Mouse (Mus musculus) spleen, adult 18-20 months (tissue): ENCODE measurements around the gene Atp4b.

Source experiments
- DNase-seq, 2 experiments: peaks; one replicate each; pipeline ENCODE4 v3.0.0; 2022; ENCODE audit warnings: mixed read lengths in 2 of 2

Gene Atp4b

DNA sequence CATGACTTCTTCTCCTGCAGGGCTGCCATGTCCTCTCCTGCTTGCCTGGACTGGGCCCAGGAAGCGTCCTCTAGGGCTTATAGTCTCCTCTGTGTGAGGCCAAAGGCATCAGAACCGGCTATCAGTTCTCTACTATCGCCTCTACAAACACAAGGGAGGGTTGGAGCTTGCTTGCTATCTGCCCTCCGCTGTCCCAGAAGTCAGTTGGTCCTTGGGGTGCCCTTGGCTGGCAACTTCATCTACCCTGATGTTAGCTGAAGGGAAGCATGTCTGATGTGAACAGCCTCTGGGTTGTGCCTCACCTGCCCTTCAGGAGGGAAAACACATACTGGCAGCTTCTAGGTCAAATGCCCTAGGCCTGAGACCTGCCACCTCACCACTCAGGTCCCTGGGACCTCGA is at the start of gene Atp4b:
Gene Atp4b (minus strand): TSS at position 101 of the 400 bp plus-strand sequence.
- no peak for DNase-seq

DNA sequence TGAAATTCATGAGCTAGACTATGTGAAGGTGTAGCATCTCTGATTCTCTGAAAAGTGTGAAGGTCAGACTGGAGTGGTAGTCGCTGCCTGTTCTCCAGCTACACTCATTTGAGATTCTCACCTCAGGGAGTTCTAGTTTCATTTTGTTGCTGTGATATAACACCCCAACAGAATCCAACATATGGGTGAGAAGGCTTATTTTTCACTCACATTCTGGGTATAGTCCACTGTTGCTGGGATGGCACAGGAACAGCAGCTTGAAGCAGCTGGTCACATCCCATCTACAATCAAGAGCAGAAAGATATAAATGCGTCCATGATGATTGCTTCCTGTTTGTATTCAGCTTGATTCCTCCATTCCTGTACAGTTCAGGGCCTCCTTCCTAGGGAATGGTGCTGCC is 45.5 kb upstream of the Atp4b start:
- DNase-seq, result no peak

DNA sequence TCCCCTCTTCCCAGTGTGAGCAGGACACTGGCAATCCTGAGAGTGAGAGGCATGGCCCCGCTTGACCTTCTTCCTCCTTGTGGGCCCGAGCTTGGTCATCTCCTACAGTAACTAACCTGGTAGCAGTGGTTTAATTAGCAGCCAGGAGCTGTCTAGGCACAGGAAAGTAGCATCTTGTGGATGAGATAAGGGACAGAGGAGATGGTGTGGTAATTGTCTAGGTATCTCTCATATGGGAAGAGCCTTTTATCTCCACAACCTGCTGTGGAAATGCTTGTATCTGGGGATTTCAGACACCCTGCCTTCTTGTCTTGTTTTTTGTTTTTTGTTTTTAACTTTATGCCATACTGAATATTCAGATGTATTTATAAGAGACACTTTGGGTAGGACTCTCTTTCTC is 40.9 kb upstream of the Atp4b start:
- no peak for DNase-seq

DNA sequence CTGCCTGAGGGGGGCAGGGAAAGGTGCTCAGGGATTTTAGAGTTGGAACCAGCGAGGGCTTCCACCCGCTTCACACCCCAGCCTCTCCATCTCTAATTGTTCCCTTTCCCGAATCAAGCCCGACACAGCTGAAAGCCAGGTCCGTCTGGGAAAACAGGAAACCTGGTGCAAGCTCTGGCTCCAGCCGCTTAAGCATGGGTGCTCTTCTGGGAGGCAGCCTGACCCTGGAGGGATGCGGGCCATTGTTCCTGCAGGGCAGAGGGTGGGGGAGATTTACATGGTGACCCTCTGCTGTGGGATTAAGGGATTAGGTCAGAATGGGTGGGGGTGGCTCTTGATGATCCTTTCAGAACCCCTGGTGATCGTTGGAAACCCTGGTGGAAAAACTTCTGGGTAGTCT is 39.4 kb upstream of the Atp4b start:
- DNase-seq, result no peak

DNA sequence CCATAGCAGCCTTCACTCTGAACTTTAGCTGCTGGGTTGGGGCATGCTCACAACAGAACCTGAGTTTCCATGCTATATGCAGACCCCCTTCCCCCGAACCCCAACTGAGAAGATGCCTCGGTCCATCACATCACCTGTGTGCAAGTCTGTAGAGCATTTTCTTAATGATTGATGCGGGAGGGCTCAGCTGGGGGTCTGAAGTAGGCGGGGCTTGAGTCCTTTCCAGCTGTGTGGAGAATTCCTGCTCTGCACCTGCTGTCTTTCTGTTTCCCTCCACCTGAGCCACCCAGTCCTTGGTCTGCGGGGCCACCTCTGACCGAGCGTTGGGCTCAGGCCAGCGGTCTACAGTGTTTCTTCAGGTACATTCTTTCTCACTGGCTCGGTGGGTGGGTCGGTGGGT is 38.3 kb upstream of the Atp4b start, which contains the start of gene Tmem255b:
Gene Tmem255b (plus strand): TSS at position 301 of the 400 bp plus-strand sequence.
- DNase-seq, result no peak

DNA sequence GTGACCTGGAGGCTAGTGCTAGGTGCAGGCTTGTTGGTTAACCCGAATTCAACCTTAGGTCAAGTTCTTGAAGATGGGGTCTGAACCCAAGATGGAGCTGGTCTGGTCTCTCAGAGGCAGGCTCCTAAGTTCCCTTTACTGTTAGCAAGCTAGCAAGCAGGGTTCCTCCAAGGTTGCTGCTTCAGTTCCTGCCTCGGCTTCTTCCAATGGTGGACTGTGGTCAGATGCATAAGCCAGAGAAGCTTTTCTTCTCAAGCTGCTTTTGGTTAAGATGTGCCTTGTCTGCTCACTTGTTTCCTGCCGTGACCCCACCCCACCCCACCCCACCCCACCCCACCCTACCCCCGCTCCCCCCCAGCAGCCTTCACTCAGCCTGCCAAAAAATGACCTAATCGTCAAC is 36.5 kb upstream of the Atp4b start:
- no peak for DNase-seq

DNA sequence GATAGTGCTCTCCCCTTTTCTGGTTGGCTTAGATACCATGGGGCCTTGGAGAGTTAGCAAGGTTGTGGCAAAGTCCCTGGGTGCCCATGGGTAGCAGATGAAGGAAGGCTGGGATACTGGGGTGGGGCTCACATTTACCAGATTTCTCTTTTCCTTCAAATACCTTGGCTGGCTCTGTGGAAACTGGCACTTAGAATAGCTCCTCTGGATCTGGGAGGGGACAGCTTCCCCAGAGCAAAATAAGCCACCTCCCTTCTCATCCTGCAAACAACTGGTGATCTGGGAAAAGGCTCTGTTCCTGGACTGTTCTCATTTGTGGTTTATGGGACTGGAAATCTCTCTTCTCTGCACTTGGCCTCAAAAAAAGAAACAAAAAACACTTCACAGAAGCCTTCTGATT is 34.2 kb upstream of the Atp4b start:
- DNase-seq, result no peak

DNA sequence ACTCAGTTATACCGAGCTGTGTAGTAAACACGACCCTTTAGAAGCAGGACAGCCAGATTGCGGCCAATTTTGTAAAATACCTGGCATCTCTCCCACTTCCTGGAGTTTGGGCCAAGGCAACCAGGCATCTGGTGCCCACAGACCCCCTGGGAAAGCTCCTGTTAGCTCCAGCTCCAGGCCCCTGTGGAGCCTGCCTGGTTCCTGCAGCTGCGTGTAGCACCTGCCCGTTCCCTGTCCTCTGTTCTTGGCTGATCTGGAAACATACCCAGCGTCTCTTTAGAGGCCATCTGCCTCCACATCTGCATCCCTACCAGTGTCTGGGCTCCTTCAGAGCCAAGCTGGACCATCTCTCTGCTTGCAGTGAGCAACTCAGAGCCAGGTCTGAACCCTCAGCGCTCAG is 33.8 kb upstream of the Atp4b start:
- DNase-seq, result no peak

DNA sequence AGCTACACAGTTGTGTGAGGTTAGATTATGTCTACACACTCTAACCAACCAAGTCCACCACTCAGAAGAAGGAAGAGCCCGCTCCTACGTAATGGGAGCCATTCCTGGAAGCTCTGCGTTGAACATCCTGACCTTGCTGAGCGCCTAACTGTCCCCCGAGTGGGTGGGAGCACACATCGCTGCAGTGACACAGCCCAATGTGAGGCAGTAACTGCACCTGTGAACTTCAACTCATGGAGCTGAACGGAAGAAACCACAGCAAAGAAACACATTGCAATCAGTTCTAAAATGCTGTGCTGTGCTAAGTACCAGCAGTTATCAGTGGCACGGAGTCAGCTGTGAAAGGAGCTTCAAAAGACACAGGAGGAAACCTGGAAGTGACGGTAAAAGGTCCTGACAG is 31.5 kb upstream of the Atp4b start:
- DNase-seq, result no peak

DNA sequence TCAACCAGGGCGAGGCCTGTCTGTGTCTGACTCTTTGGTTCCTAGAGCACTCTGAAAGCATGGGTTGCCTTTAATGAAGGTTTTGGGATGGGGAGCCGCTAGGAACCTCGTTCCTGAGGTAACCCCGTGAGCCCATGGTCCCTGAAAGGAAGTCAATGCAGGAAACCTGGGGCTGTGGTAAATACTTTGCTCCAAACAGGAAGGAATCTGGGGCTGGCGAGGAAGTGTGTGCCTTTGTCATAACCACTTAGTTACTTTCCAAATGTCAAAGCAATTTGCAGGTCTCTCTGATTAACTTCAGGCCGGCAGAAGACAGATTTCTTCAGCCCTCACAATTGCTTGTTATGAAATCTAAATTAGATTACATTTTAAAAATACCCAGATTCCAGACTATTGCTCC is 30.7 kb upstream of the Atp4b start:
- DNase-seq, result no peak

DNA sequence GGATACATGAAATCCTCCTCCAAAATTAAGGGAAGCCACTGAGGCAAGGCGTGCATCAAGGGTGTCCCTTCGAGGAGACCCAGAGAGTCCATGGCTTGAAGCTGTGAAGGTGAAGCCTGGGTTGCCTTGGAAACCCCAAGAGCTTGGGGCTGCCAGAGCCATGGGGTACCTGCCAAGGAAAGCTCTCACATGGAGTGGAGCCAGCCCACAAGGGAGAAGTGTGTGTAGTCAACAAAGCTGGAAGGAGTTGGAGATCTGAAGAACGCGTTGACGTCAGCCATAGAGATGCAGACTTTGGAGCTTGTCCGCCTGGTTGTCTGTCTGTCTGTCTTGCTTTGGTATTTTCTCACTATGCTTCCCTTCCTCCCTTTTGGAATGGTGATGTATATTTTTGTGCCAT is 24.3 kb upstream of the Atp4b start:
- DNase-seq, result no peak

DNA sequence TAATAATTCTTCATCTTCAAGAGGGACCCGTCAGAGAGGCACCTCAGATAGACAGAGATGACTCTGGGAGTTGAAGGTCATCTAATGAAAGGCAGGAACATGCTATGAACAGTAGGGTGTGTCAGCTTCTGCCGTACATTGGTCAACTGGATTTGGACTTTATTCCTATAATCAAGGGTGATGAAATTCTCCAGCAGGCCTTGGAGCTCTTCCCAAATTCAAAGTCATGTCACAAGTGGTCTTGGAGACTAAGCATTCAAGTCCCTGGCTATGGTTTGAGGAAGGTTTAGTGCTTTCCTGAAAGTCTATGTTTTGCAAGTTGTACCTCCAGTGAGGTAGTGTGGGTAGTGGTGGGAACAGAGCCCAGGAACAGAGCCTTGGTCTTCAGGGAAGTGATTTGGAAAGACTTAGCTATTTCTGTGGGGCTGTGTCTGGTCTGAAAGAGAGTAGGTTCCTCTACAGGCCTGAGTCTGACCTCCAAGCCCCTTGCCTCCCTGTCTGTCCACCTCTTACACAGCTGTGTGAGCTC is 22.6 kb upstream of the Atp4b start:
- no peak for DNase-seq

DNA sequence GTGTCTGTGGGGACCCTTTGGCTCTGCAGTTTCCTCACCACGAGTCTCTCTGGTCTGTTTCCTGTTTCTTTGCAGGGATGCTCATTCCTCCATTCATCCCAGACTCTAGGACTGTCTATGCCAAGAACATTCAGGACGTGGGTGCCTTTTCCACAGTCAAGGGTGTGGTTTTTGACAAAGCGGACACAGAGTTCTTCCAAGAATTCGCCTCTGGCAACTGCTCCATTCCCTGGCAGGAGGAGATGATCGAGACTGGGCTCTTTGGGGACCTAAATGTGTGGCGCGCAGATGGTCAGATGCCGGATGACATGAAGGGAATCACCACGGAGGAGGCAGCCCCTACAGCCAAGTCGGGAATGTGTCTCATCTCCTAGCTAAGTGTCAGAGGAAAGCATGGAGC is 19.3 kb upstream of the Atp4b start:
- DNase-seq, result no peak

DNA sequence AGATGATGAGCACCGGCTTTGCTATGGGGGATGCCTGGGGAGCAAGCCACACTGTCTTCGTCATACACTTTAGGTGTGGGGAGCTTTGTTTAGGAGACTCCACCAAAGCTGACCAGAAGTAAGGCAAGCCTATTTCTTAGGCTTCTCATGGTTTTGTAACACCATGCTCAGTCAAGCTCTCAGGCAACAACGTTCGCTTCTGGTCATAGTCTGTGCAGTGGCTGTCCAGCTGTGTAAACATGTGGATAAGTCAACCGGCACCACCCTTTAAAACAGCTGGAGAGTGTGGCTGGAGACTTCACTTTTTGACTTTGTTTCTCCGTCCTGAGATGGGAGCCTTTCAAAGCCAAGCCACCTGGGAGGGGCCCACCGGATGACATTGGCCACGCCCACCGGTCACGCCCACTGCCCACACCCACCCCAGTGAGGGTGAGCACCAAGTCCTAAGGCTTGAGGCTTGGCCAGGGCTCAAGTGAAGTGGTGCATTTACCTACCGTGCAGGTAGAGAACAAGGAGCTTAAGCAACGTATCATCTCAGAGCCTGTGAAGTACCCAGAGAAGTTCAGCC is 17.3 kb upstream of the Atp4b start:
- DNase-seq, result no peak

DNA sequence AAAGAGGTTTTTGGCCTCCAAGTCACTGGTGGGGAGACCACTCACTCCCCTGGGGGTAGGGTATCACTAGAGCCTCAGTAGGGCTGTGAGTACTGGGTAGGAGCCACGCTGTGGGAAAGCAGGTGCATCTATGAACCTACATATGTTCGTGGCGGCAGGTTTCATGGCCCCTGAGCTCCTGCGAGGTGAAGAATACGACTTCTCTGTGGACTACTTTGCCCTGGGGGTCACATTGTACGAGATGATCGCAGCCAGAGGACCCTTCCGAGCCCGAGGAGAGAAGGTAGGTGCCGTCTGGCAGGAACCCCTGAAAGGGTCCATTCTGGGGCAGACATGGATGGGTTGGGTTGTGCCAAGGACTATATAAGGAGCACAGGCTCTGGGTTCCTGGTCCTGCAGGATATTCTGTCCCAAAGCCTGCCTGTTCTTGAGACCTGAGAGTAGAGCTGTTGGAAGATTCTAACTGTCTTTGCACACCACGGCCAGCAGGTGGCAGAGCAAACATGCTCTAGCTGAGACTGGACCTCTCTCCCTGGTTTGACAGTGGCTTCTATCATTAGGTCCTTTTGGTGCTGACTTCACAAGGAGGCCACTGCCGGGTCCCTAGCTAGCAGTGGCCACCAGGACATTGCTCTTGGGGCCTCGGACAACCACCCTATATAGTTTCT is 16.4 kb upstream of the Atp4b start:
- DNase-seq, result peak in 1 of 2 experiments; percentile 38

DNA sequence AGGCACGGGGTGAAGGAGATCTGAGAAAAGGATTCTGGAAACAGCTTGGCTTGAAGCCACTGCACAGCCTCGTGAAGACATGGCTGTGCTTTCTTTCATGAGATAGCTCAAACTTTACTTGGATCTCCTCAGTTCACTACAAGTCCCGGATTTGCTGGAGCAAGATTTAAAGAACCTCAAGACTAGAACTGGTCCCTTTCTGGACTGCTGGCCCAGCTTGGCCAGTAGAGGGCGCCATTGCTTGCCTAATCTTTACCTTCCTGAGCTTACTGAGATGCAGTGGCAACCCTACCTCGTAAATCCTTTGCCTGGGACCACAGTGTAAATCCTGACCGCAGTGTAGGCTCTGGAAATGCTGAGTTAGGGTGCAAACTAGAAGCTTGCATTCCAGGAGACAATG is 15.0 kb upstream of the Atp4b start:
- peak; percentile 14 to 43 for DNase-seq

DNA sequence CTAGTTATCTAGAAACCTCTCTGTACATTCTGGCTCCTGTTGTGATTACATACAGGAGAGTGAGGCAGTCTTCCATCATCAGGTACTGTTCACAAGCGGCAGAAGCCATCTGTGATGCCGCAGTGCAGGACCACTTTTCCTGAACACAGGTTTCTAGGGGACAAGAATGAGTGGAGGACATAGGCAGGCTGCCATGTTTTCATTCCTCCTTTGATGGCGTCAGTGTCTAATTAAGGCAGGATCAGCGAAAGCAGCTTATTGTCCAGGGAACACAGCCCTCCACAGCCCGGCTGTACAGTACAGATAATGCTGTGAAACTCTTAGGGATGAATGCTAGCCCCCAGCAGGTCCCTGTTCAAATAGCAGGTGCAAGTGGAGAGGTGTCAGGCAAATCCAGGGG is 9.4 kb upstream of the Atp4b start:
- no peak for DNase-seq

DNA sequence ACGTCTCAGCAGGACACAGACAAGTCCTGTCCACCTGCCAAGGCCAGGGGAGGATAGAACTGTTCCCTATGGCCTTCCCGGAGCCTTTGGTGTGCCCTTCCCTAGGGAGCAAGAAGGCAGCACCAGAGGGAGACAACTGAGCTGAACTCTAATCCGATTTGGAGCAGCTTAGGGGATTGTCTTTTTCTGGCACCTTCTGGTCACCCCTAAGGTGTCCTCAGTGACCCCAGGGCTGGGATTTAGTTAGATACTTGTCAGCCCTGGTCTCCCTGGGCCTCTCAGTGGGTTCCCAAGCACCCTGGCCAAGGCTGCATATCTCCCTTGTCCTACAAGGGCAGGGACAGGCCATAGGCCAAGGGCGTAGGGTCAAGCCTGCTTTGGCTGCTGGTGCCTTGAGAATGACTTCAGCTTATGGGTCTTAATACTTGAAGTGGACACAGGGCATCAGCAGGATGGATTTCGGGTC is 8.1 kb upstream of the Atp4b start, which contains the start of gene Grk1:
Gene Grk1 (plus strand): TSS at position 416 of the 466 bp plus-strand sequence.
- no peak for DNase-seq

DNA sequence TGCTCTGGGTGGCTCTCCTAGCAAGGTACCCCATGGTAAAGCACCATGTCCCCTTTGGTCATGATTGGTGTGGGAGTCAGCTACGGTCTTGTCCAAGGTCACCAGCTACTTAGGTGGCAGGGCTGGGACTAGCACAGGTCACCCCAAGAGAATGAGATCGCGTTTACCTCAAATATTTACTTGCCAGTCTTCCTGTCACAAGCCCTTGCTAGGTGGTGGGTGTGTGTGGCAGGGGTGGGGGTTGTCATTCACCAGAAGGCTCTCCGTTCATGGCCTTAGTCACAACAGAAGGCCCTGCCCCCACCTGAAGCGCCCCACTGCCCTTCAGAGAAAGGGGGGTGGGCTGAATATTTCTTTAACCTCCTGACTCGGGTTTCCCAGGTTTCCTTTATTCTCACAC is 6.9 kb upstream of the Atp4b start:
- DNase-seq, result no peak

DNA sequence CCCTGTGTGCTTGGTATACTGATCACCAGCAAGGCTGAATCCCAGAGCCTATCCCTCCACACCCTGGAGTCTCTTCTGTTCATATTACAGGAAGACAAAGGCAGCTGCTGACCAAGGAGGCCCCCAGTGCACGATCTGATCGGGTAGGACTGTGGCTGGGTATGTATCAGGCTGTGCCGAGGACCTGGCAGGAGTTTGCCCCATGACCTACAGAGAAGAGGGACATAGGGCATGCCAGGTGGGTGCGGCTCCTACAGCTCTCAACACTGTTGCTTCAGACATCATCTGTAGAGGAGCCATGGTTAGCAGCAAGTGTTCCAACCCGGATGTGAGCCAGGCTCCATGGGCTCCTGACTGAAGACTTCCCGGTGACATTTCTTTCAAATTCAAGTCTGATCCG is 2.8 kb downstream of the Atp4b start:
- no peak for DNase-seq

DNA sequence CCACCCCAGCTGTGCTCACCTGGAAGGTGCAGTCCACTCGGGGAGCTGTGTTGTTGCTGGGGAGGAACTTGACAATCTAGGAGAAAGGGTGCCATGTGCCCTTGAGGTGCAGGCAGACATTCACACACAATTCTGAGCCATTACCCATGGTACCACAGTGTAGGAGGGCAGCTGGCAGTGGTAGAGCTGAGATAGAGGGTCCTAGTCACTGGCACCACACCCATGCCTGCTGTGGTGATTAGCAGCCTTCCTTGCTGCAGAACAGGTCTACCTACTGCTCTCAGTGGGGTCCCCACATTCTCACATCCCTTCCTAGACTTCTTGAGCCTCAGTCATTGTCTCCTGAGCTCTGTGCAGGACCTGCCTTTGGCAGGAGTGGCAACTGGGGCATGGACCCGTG is 7.9 kb downstream of the Atp4b start:
- no peak for DNase-seq

DNA sequence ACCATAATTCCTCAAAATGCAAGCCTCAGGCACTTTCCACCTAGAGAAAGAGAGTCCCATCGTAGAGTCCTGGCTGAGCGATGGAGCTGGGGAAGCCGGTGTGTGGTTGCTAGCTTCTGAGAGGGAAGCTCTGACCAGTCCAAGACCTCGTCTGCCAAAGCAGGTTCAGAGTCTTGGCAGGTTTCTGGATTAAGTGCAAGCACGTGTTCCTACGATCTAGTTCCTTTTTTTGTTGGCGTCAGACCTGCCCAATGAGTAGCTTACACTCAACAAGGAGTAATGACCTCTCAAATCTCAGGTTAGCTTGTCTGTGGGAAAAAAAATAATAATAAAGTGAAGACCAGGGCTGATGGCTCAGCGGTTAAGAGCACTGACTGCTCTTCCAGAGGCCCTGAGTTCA is 8.9 kb downstream of the Atp4b start:
- no peak for DNase-seq

DNA sequence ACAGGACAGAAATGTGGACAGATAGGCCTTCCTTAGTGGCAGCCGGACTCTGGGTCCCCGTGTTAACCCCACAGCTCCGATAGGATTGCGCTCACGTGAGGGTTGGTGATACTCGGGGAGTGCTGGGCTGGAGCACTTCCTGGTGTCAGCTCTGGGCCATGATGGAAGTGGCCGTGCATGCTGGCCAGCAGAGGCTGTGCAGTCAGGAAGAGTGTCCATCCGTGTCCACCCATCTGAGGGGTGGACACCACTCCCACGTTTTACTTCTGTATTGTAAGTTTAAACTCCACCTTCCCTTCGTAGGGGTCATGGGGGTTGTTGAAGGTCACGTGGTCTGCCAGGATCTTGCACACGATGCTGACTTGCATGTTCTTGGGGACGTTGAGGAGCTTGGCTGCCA is 10.3 kb downstream of the Atp4b start:
- no peak for DNase-seq

DNA sequence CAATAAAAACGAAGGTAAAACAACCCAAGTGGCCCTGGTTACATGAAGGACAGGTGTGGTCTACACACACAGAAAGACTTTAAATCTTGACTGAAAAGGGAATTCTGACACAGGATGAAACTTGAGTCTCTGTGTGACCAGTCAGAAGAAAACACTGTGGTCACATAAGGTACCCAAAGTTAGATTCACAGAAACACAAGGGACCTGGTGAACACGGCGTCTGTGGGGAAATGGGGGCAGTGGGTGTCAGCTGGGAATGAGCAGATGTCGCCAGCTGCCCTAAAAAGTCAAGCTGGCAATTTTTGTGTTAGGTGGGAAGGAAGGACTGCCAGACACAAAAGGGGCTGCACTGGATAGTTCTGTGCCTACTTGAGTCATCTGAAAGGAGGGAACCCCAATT is 13.6 kb downstream of the Atp4b start:
- DNase-seq, result no peak

DNA sequence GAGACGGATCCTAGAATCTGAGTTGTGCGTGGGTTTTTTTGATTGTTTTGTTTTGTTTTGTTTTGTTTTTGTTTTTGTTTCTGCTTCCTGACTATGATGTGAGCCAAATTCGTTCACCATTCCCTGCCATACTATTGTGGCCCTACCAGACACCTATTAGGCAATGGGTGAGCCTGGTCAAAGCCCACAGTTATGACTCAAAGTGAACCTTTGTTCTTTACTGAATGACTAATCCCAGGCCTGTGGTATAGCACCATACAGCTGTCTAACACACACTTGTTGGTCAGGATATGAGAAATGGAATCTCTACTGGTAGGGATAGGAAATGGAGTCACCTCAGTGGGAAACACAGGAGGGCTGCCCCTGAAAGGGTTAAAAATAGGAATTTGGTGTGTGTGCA is 14.1 kb downstream of the Atp4b start:
- no peak for DNase-seq
